Mouse (Mus musculus) kidney, adult 8-10 months (tissue): ENCODE measurements around the gene Mtr.
"Not testable (repeated sequence)": the region's sequence is repeated elsewhere in the genome, so short reads cannot be mapped to it uniquely, and the experiment has no call there.

Source experiments
- DNase-seq, 2 experiments: peaks; one replicate each; pipeline ENCODE4 v3.0.0; 2022

Gene Mtr

GRCm38 (mm10) chr13:12159288-12160120 lies 98.4 kb downstream of the Mtr start:
- no peak for DNase-seq

GRCm38 (mm10) chr13:12153922-12154321 lies 104.0 kb downstream of the Mtr start:
- DNase-seq, result no peak

GRCm38 (mm10) chr13:12146918-12147507 lies 110.9 kb downstream of the Mtr start:
- DNase-seq, result no peak

- DNase-seq, result no peak
These were observed 111.5 kb downstream of the Mtr start for GRCm38 (mm10) chr13:12146402-12146801.

- DNase-seq, result no peak
These were observed 114.6 kb downstream of the Mtr start for GRCm38 (mm10) chr13:12143347-12143746.

GRCm38 (mm10) chr13:12136461-12136860 lies 121.5 kb downstream of the Mtr start:
- DNase-seq, result not testable (repeated sequence)

GRCm38 (mm10) chr13:12133549-12133948 lies 124.4 kb downstream of the Mtr start:
- no peak for DNase-seq
